Mouse (Mus musculus) forelimb bud, embryonic 11.5 days (tissue): ENCODE measurements at regions not wholly inside any gene's neighbourhood (a gene's known extent, or its start where the extent isn't known, plus 50 kb on each side); places are given as distances from the start of the nearest gene placed in this dataset.
A peak's percentile ranks its signal among the peaks of the same experiment; 100 is the strongest.

Experiments
- DNase-seq: peaks from one replicate; pipeline ENCODE4 v3.0.0-alpha.2; 2012; ENCODE audit warnings: low read depth, low spot score

GRCm38 (mm10) chr13:83111503-83111902 lies 392.3 kb upstream of the Mef2c start:
- no peak for DNase-seq

GRCm38 (mm10) chr13:83112323-83112722 lies 391.5 kb upstream of the Mef2c start:
- no peak for DNase-seq

DNA sequence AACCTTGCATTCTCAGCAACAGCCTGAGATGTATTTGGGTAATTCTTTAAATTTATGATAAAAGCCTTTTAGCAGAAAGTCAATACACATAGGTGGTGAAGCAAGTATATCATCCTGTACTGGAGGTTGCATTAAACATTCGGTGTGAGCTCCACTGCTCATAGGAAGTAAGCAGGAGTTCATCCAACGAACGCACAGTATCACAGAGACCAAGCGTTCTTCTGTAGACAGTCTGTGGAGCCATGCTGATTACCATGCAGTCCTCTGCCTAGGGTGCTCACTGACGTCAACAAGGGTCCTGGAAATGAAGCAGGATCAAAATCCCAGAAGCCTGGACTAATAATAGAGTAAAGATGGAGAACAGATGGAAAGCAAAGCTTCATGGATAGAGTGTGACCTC lies 391.1 kb upstream of the Mef2c start:
- DNase-seq = no peak

GRCm38 (mm10) chr13:83113808-83114207 lies 390.0 kb upstream of the Mef2c start:
- DNase-seq = no peak

- no peak for DNase-seq
These were observed 389.4 kb upstream of the Mef2c start for GRCm38 (mm10) chr13:83114401-83114800.

GRCm38 (mm10) chr13:83115691-83116090 lies 388.1 kb upstream of the Mef2c start:
- DNase-seq = no peak

DNA sequence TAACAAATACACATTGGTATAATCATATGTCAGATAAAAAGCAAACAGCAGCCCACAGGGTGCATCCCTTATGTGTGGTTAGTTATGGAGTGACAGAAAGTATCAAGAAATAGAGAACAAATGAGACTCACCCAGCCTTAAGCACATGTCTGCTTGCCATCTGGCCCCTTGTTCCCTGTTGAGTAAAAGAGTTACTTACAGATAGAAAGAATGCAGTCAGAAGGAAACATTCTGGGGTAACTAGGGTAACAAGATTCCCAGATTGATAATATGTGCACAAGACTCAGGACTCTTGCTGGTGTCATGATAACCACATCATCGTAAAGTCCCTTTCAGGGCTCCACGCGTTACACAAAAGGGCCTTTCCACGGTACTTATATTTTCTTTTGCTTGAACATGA lies 383.5 kb upstream of the Mef2c start:
- no peak for DNase-seq

DNA sequence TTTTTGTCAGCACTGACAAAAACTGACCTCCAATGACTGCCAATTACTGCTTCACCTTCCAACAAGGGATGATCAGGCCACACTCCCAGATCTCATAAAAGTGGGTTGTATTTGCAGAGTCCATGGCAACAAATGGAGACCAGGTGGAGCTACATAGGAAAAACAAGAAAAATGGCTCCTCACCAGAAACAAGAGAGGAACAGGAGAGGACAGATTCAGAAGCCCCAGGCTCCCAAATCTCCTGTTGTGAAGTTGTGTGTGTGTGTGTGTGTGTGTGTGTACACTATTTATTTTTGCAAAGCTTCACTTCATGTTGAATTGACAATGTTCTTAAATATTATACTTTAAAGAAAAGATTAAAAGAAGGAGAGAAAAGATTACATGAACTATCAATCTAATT lies 380.2 kb upstream of the Mef2c start:
- DNase-seq = peak; percentile 43

GRCm38 (mm10) chr13:83124651-83125050 lies 379.2 kb upstream of the Mef2c start:
- no peak for DNase-seq

- no peak for DNase-seq
These were observed 377.4 kb upstream of the Mef2c start for GRCm38 (mm10) chr13:83126438-83126837.

- DNase-seq = no peak
These were observed 372.5 kb upstream of the Mef2c start for GRCm38 (mm10) chr13:83131129-83131981.

GRCm38 (mm10) chr13:83131982-83132354 lies 371.9 kb upstream of the Mef2c start:
- no peak for DNase-seq

DNA sequence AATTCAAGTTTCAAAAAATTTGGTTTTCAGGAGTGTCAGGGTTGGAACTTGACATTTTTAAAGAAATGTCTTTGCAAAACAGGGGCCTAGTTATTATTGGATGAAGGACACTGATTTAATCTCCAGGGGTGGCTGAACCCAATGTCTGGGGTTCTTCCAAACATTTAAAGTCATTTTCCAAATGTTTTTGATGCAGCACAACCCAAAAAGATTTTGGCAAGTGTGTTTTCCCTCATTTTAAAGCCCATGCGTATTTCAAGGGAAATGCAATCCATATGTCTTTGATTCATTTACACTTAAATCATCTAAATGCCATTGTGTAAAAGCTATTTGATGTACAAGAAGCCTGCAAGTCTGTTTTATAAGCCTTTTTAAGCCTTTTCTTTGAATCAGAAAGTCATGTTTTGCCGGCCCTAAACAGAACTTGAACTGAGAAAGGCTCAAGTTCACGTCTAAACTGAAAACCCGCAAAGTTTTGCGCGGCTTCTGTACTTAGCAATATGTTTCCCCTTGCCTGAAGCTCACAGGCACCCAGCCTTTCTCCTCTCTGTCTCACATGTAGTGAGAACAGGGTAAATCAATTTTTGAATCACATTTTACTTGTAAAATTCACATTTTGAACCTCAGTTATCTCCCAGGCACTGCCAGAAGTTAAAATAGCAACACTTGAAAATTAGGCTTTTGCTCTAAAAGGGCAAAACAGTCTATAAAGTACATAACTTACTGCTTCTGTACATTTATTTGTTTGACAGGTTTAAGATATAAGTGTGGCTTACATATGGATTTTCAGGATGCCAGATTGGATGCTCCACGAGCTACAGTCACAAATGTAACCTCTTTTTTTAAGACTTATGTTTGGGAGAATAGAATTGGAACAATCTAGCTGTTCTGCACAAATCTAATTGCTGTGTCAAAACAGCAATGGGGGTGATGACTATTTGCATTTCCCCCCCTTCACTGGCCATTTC lies 370.9 kb upstream of the Mef2c start:
- peak; percentile 9 for DNase-seq

GRCm38 (mm10) chr13:83143316-83143715 lies 360.5 kb upstream of the Mef2c start:
- DNase-seq = peak; percentile 82

DNA sequence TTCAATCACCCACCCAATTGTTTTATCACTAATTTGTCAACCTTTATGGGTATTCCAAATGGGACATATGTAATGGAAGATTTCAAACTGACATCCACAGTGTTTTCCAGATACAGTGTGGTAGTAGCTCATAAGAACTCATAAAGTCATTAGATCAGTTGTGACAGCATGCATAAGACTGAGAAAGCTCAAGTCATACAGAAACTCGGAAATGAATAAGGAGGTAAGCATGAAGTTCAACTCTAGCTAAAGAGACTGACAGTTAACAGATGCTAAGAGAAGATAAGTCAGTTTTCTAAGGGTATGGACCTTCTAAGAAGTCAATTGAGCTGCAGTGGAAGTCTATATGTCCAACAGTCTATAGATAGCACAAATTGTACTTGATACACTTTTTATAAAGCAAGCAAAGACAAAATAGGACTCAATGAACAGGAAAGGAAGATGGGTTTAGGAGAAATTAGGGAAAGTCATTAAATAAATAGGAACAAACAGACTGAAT lies 349.2 kb upstream of the Mef2c start:
- no peak for DNase-seq

GRCm38 (mm10) chr13:83159969-83160368 lies 343.9 kb upstream of the Mef2c start:
- no peak for DNase-seq

DNA sequence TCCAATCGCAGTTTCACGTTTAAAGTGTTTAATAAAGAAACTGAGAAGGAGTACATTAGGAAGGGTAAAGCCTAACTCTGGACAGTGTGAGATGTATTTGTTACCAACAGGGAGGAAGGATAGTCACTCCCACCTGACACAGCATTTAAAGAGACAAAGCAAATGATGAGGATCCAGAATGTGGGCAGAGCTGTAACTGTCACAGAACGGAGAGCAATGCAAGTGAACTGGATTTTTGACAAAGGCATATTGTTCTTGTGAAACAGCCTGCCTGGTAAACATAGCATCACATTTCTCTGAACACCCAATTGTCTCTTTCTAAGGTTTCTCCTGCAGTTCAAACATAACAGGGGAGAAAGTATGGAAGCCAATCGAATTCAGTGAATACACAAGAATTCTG lies 341.1 kb upstream of the Mef2c start:
- no peak for DNase-seq

GRCm38 (mm10) chr13:83175086-83175485 lies 328.7 kb upstream of the Mef2c start:
- DNase-seq = no peak

DNA sequence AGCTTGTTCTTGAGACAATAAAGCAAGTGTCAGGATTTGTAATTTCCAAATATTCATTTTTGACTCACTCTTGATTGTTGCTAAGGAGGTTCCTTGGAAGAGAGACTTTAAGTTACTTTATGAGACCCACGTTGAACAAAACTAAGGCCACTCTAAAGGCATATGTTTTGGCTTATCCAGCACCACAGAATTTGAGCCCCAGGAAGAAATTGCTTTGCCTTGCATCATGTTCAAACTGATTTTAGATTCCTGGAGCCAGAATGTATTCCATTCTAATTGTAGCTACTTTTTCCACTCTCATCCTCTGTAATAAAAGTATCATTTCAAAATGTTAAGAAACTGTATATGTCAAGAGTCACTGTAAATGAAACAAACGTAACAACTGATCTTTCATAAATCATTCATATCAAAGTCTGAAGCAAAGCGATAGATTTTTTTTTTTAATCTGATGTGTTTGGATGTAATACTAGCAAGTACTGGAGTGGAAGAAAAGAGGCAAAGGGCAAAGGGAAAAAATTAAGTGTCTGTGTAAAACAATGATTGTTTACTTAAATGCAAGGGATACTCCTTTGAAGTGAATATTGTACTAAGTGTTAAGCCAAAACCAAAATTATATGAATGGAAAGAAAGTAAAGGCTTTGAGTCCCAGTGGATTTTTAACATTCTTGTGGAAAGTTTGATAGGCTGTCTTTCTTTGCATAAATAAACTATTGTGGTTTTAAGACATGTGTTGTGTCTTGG lies 301.7 kb upstream of the Mef2c start:
- DNase-seq = no peak

GRCm38 (mm10) chr13:83206622-83207021 lies 297.2 kb upstream of the Mef2c start:
- no peak for DNase-seq

- no peak for DNase-seq
These were observed 296.3 kb upstream of the Mef2c start for GRCm38 (mm10) chr13:83207513-83207912.

- DNase-seq = no peak
These were observed 295.7 kb upstream of the Mef2c start for GRCm38 (mm10) chr13:83208111-83208510.
